Mouse (Mus musculus) ES-E14 (cell line): ENCODE data around the gene Paqr3. TPM values are rescaled to one million over a fixed set of nuclear protein-coding genes. Genes with fewer than 3 reads are reported as not detected.
A peak's percentile ranks its signal among the peaks of the same experiment; 100 is the strongest.

Experiments
- DNase-seq: peaks from one replicate; pipeline ENCODE4 v3.0.0-alpha.2; 2013; ENCODE audit warnings: low read depth, low spot score
- H3K27ac ChIP-seq: 2 replicates; pipeline ENCODE4 v1.5.1; 2012; ENCODE audit warnings: low read depth, mild to moderate bottlenecking, low read length, moderate library complexity, mixed read lengths; ENCODE audit not compliant: poor library complexity, insufficient read depth, severe bottlenecking
- H3K36me3 ChIP-seq: 2 replicates; pipeline ENCODE4 v1.6.1; 2012; ENCODE audit warnings: mild to moderate bottlenecking, low read length, moderate library complexity, mixed read lengths; ENCODE audit not compliant: control insufficient read depth, poor library complexity, insufficient read depth, severe bottlenecking
- H3K4me1 ChIP-seq, 2 experiments: fragments of 150-350 bp in 1 of 2; sonication (generic) in 1 of 2; 2 replicates each; pipeline ENCODE4 v1.6.1; 2012; ENCODE audit warnings: low read length in 2 of 2, mild to moderate bottlenecking in 1 of 2, mixed read lengths in 1 of 2; ENCODE audit not compliant: control insufficient read depth in 2 of 2, insufficient read depth in 2 of 2, poor library complexity in 1 of 2
- H3K4me3 ChIP-seq, 2 experiments: fragments of 150-350 bp in 1 of 2; sonication (generic) in 1 of 2; 2 replicates each; pipeline ENCODE4 v1.5.1; 2012; ENCODE audit warnings: low read length in 2 of 2, low read depth in 1 of 2, mild to moderate bottlenecking in 1 of 2, mixed read lengths in 1 of 2; ENCODE audit not compliant: insufficient read depth in 1 of 2, poor library complexity in 1 of 2, severe bottlenecking in 1 of 2
- H3K9ac ChIP-seq: 2 replicates; pipeline ENCODE4 v1.6.1; 2012; ENCODE audit warnings: low read depth, mild to moderate bottlenecking, low read length, mixed read lengths; ENCODE audit not compliant: poor library complexity, insufficient read depth, severe bottlenecking
- H3K9me3 ChIP-seq: fragments of 150-350 bp; sonication (generic); 2 replicates; pipeline ENCODE4 v1.6.1; 2012; ENCODE audit warnings: low read depth, mild to moderate bottlenecking, low read length; ENCODE audit not compliant: control insufficient read depth, insufficient read depth
- CHD2 ChIP-seq: IDR thresholded peaks from 2 replicates; pipeline ENCODE4 v1.6.1; 2014; ENCODE audit warnings: mild to moderate bottlenecking, low read depth, low read length, inconsistent platforms
- HCFC1 ChIP-seq: IDR thresholded peaks from 2 replicates; pipeline ENCODE4 v1.6.1; 2012; ENCODE audit warnings: low read length, inconsistent platforms, borderline replicate concordance; ENCODE audit not compliant: insufficient read depth
- MAFK ChIP-seq: IDR thresholded peaks from 2 replicates; pipeline ENCODE4 v1.6.1; 2014; ENCODE audit warnings: mild to moderate bottlenecking, low read depth, low read length, inconsistent platforms; ENCODE audit not compliant: insufficient read depth
- ZC3H11A ChIP-seq: IDR thresholded peaks from 2 replicates; pipeline ENCODE4 v1.6.1; 2012; ENCODE audit warnings: low read depth, mild to moderate bottlenecking, inconsistent platforms, low read length, borderline replicate concordance
- ZNF384 ChIP-seq: IDR thresholded peaks from 2 replicates; pipeline ENCODE4 v1.6.1; 2012; ENCODE audit warnings: low read depth, low read length, inconsistent platforms
- in situ Hi-C, 2 experiments: fragments of 600-800 bp; cut with MboI; formaldehyde crosslinking; loops; one replicate each; pipeline ENCODE4 v1.15.1; 2025; ENCODE audit warnings: low sequenced_read_pairs in 2 of 2, inconsistent platforms in 1 of 2; ENCODE audit not compliant: unreplicated experiment in 2 of 2
- total RNA-seq: library from RNA; depleted of rRNA; stranded (reverse); fragments of 300-350 nt; gene quantifications from 2 replicates; pipeline ENCODE4 v1.2.3, GENCODE M21; 2012

Paqr3 gene
- total RNA-seq, 1 experiment: 10.0 TPM

DNA sequence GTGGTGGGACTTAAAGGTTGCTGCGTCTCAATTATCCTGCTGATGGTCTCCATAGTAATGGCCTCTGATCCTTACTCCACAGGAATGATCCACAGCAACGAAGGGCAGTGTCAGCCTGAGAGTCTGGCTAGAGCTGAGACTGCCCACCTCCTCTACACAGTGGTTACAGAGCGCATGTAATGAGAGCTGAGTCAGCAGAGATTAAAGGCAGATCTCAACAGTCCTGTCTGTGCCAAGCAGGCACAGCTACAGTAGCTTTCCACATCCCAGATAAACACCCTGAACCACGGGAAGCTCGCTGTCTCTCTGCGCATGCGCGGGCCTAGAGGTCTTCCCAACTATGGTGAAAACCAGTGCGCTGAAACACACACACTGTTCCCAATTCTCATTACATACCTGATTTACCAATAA lies 13.8 kb downstream of the Paqr3 start:
- TF ChIP-seq CHD2: no peak
- peak; percentile 71 for TF ChIP-seq MAFK
- no peak for TF ChIP-seq ZNF384
- no peak for TF ChIP-seq ZC3H11A
- TF ChIP-seq HCFC1: no peak
- Histone ChIP-seq H3K27ac (no peak overlapping the region), H3K4me3 (no peak overlapping the region), H3K9me3 (no peaks in the 10 kb centered on the region), H3K36me3 (peaks cover 17% of the 10 kb centered on the region; the same call in 1 of the 2 replicates), H3K4me1 (peaks cover 0 to 6% of the 10 kb centered on the region in 2 experiments; a peak in 2 of 4 replicates), H3K9ac (no peak overlapping the region)
- in situ Hi-C loops: no loop called here
- no peak for DNase-seq

DNA sequence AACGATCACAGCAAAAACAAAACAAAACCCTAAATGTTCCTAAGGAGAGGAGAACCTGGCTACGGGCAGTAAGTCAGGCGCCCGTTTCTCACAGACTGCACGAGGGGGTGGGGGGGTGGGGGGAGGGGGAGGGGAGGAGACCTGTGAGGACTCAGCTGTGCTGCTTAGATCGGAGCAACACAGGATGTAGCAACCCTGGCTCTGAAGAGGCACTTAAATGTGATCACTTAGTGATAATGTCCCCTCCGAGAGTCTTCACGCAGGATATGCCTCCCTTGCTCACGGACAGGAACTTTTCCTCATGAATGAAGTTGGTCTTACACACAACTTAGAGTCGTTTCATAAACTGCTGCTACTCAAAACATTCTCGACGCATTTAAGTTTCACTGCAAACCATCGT lies 16.1 kb downstream of the Paqr3 start:
- H3K27ac ChIP-seq: no peak overlapping the region
- H3K9ac ChIP-seq: no peak overlapping the region
- TF ChIP-seq CHD2 (no peak), ZNF384 (no peak), MAFK (no peak), HCFC1 (no peak), ZC3H11A (no peak)
- H3K36me3 ChIP-seq: peaks cover 15% of the 10 kb centered on the region; the same call in 1 of the 2 replicates
- DNase-seq: no peak
- no peak overlapping the region for H3K4me3 ChIP-seq
- H3K4me1 ChIP-seq: peaks cover 0 to 8% of the 10 kb centered on the region in 2 experiments; a peak in 2 of 4 replicates
- in situ Hi-C loops: no loop called here
- H3K9me3 ChIP-seq: no peaks in the 10 kb centered on the region

DNA sequence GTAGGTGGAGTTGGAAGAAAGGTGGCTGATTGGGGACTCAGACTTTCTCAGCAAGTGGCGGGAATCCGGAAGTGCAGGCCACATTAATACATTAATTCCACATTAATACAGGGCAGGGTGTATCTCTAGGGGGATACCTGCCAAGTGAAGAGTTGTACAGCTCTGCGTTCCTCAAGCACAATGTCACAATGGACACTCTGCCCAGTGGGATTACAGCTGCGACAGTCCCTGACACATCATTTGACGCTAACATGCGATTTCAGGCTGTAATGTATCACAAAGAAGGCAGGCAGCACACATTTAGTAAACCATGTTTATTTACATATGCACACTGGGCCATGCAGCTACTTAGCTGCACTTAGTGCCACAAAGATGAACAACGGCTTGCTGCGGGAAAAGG lies 18.4 kb downstream of the Paqr3 start:
- Histone ChIP-seq H3K27ac (no peak overlapping the region), H3K4me1 (peaks cover 0 to 10% of the 10 kb centered on the region in 2 experiments; a peak in 2 of 4 replicates), H3K9me3 (no peaks in the 10 kb centered on the region), H3K36me3 (peaks cover 8% of the 10 kb centered on the region; the same call in 1 of the 2 replicates), H3K9ac (no peak overlapping the region), H3K4me3 (no peak overlapping the region)
- in situ Hi-C loops: no loop called here
- DNase-seq: no peak
- TF ChIP-seq MAFK (no peak), CHD2 (no peak)

DNA sequence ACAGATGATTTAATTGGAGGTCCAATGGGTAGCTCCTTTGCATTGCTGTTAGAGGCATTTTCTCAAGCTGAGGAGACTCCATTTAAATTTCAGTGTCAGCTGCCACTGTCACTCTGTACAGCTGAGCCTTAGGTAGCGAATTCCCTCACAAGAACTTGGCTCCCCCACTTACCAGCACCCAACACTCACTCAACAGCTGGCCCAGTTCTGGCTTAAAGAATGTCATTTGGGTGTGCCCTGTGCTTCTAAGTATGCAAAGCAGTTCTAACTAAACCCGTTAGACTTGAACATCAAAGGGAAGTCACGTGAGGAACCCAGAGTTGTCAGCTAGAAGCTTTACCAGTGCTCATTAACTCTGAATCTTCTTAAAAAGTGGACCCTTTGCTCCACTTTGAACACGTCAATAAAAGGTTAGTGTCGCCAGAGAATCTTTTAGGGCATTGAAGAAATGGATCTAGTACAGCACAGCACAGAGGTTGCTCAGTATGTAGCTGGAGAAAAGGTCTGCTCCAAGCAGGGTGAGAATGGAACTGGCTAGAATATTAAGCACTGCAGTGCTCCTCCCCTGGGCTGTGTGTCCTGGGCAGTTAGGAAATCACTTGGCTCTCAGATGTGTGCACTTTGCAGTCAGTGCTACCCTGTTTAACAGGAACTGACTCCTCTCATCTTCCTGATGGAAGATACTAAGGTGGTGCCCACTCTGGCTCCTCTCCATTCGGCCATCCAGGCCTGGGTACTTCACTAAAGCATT lies 21.2 kb downstream of the Paqr3 start:
- H3K4me1 ChIP-seq: peaks cover 0 to 9% of the 10 kb centered on the region in 2 experiments; a peak in 3 of 4 replicates
- H3K9me3 ChIP-seq: no peaks in the 10 kb centered on the region
- DNase-seq: peak; percentile 64
- TF ChIP-seq MAFK: no peak
- peak; percentile 71 for TF ChIP-seq CHD2
- no peak overlapping the region for H3K9ac ChIP-seq
- H3K4me3 ChIP-seq: no peak overlapping the region
- peaks cover 2% of the 10 kb centered on the region; the same call in 1 of the 2 replicates for H3K36me3 ChIP-seq
- in situ Hi-C loops: no loop called here
- peak overlapping the region; percentile 59 for H3K27ac ChIP-seq

DNA sequence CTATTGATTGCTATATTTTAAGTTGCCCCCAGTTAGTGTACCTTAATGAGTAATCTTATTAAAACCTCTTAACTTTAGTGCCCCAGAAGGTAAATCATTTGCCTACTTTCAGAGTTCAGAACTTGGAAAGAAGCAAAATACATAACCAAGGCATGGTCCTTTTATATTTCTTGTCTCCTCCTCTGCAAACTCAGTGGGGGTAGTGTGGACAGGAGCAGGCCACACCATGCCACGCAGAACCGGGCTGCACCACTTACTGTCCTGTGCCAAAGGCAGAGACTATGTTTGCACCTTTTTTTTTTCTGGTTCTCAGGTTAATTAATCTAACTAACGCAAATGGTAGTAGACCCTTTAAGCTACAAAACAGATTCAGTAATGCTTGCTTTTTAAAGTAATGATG lies 22.0 kb downstream of the Paqr3 start:
- Histone ChIP-seq H3K9ac (no peak overlapping the region), H3K36me3 (no peaks in the 10 kb centered on the region; the same call in 1 of the 2 replicates), H3K9me3 (no peaks in the 10 kb centered on the region), H3K4me1 (peaks cover 0 to 6% of the 10 kb centered on the region in 2 experiments; a peak in 3 of 4 replicates), H3K27ac (no peak overlapping the region), H3K4me3 (no peak overlapping the region)
- TF ChIP-seq CHD2 (no peak), ZNF384 (no peak), MAFK (no peak), HCFC1 (no peak), ZC3H11A (no peak)
- DNase-seq: no peak
- in situ Hi-C loops: no loop called here
